Mouse (Mus musculus) MEL (cell line): ENCODE results near the gene Krtap28-13. TPM values are rescaled to one million over a fixed set of nuclear protein-coding genes. Genes with fewer than 3 reads are reported as not detected.

Experiments
- DNase-seq: peaks from one replicate; pipeline ENCODE4 v3.0.0; 2011; ENCODE audit warnings: low read depth, low spot score
- H3K27ac ChIP-seq: 2 replicates; pipeline ENCODE4 v1.5.1; 2012; ENCODE audit warnings: low read depth, mild to moderate bottlenecking, control low read depth, low read length, moderate library complexity; ENCODE audit not compliant: control insufficient read depth
- H3K27me3 ChIP-seq, 2 experiments: fragments of 150-350 bp in 1 of 2; sonication (generic) in 1 of 2; 2 replicates each; pipeline ENCODE4 v1.6.1; 2012; ENCODE audit warnings: low read length in 2 of 2, mild to moderate bottlenecking in 2 of 2, improper control_type of control experiment in 1 of 2, moderate library complexity in 1 of 2; ENCODE audit not compliant: insufficient read depth in 2 of 2, control insufficient read depth in 1 of 2
- H3K36me3 ChIP-seq, 2 experiments: 2 replicates each; pipeline ENCODE4 v1.6.1; 2012 to 2014; ENCODE audit warnings: low read length in 2 of 2, improper control_type of control experiment in 1 of 2, inconsistent platforms in 1 of 2, mild to moderate bottlenecking in 1 of 2; ENCODE audit not compliant: insufficient read depth in 2 of 2, control insufficient read depth in 1 of 2
- H3K4me1 ChIP-seq, 2 experiments: fragments of 150-350 bp in 1 of 2; sonication (generic) in 1 of 2; 2 replicates each; pipeline ENCODE4 v1.6.1; 2012; ENCODE audit warnings: low read length in 2 of 2, improper control_type of control experiment in 1 of 2, mild to moderate bottlenecking in 1 of 2; ENCODE audit not compliant: insufficient read depth in 2 of 2, control insufficient read depth in 1 of 2
- H3K4me3 ChIP-seq, 2 experiments: fragments of 150-350 bp in 1 of 2; sonication (generic) in 1 of 2; 2 replicates each; pipeline ENCODE4 v1.5.1; 2012; ENCODE audit warnings: low read depth in 2 of 2, low read length in 2 of 2, mild to moderate bottlenecking in 2 of 2, moderate library complexity in 2 of 2, control low read depth in 1 of 2, improper control_type of control experiment in 1 of 2; ENCODE audit not compliant: control insufficient read depth in 1 of 2, insufficient read depth in 1 of 2
- H3K79me2 ChIP-seq: 2 replicates; pipeline ENCODE4 v1.6.1; 2012; ENCODE audit warnings: mild to moderate bottlenecking, low read length, moderate library complexity; ENCODE audit not compliant: control insufficient read depth, poor library complexity, insufficient read depth
- H3K9ac ChIP-seq: 2 replicates; pipeline ENCODE4 v1.6.1; 2012; ENCODE audit warnings: low read depth, mild to moderate bottlenecking, control low read depth, low read length, moderate library complexity; ENCODE audit not compliant: control insufficient read depth, poor library complexity, severe bottlenecking
- H3K9me3 ChIP-seq: fragments of 150-350 bp; sonication (generic); replicated peaks from 2 replicates; pipeline ENCODE4 v1.6.1; 2012; ENCODE audit warnings: mild to moderate bottlenecking, low read length, improper control_type of control experiment, moderate library complexity; ENCODE audit not compliant: insufficient read depth
- ETS1 ChIP-seq: IDR thresholded peaks from 2 replicates; pipeline ENCODE4 v1.6.1; 2012; ENCODE audit warnings: low read depth, mild to moderate bottlenecking, inconsistent platforms, low read length, improper control_type of control experiment, moderate library complexity
- RCOR1 ChIP-seq: IDR thresholded peaks from 2 replicates; pipeline ENCODE4 v1.6.1; 2012; ENCODE audit warnings: low read depth, mild to moderate bottlenecking, inconsistent platforms, low read length, improper control_type of control experiment
- TAL1 ChIP-seq: IDR thresholded peaks from 2 replicates; pipeline ENCODE4 v1.6.1; 2012; ENCODE audit warnings: mild to moderate bottlenecking, inconsistent platforms, low read length, moderate library complexity, mixed read lengths
- TBP ChIP-seq: IDR thresholded peaks from 2 replicates; pipeline ENCODE4 v1.8.0; 2011; ENCODE audit warnings: low read depth, low read length, improper control_type of control experiment
- ZKSCAN1 ChIP-seq: IDR thresholded peaks from 2 replicates; pipeline ENCODE4 v1.6.1; 2012; ENCODE audit warnings: low read depth, mild to moderate bottlenecking, inconsistent platforms, low read length, improper control_type of control experiment, moderate library complexity
- polyA plus RNA-seq, 2 experiments: library from polyadenylated mRNA; stranded (reverse) in 1 of 2; unstranded in 1 of 2; fragments of >175 nt in 1 of 2; fragments of >200 nt in 1 of 2; gene quantifications; 2 replicates each; pipeline versions ENCODE4 v1.2.1 to v1.2.4; 2012; ENCODE audit warnings: low replicate concordance in 2 of 2, low read depth in 1 of 2; ENCODE audit not compliant: insufficient read length in 2 of 2, insufficient read depth in 1 of 2, missing spikeins in 1 of 2
- total RNA-seq: library from RNA; depleted of rRNA; stranded (reverse); fragments of 300-350 nt; gene quantifications from 2 replicates; pipeline ENCODE4 v1.2.3, GENCODE M21; 2012; rRNA removed

The Krtap28-13 gene
- total and polyA plus RNA-seq, 3 experiments, result not detected

GRCm38 (mm10) chr1:83110992-83111391 lies 50.3 kb downstream of the Krtap28-13 start:
- H3K9me3 ChIP-seq, result no peaks in the 10 kb centered on the region
- H3K9ac ChIP-seq, result no peak overlapping the region

More at GRCm38 (mm10) chr1:83110992-83111391, 50.3 kb downstream of the Krtap28-13 start:
- no peaks in the 10 kb centered on the region for H3K4me1 ChIP-seq
- DNase-seq, result no peak
- H3K27ac ChIP-seq, result no peak overlapping the region
- no peaks in the 10 kb centered on the region for H3K27me3 ChIP-seq
- H3K79me2 ChIP-seq, result no peaks in the 10 kb centered on the region
- TF ChIP-seq ETS1 (no peak), TAL1 (no peak), TBP (no peak), ZKSCAN1 (no peak), RCOR1 (no peak)
- TF ChIP-seq, all 39 proteins: peak for 0
- no peaks in the 10 kb centered on the region for H3K36me3 ChIP-seq
- H3K4me3 ChIP-seq, result no peak overlapping the region

Other genes with a start within 250 kb of the Krtap28-13 start
- 34.1 and 38.2 TPM in 2 replicates for gene Agfg1, start 221.4 kb upstream of the Krtap28-13 start, total RNA-seq
- gene Agfg1, start 221.4 kb upstream of the Krtap28-13 start, polyA plus RNA-seq, result 10 to 100 TPM in 1 of 2 experiments, not detected in 1; 58.6 TPM
- 0.15 TPM in 1 of 2 replicates, not detected in the other for gene A030005L19Rik, start 147.6 kb upstream of the Krtap28-13 start, total RNA-seq
- gene A030005L19Rik, start 147.6 kb upstream of the Krtap28-13 start, polyA plus RNA-seq, result under 1 TPM in 1 of 2 experiments, not detected in 1; 0.26 TPM
- gene A030014E15Rik, start 136.0 kb upstream of the Krtap28-13 start, total RNA-seq, result not detected in 2 replicates
- not detected for gene A030014E15Rik, start 136.0 kb upstream of the Krtap28-13 start, polyA plus RNA-seq
- gene Gm6217, start 129.5 kb upstream of the Krtap28-13 start, total RNA-seq, result not detected in 2 replicates
- not detected for gene Gm6217, start 129.5 kb upstream of the Krtap28-13 start, polyA plus RNA-seq
- not detected in 2 replicates for gene A030003K21Rik, start 117.5 kb upstream of the Krtap28-13 start, total RNA-seq
- not detected for gene A030003K21Rik, start 117.5 kb upstream of the Krtap28-13 start, polyA plus RNA-seq
- gene Gm7544, start 104.9 kb upstream of the Krtap28-13 start, total RNA-seq, result not detected in 2 replicates
- gene Gm7544, start 104.9 kb upstream of the Krtap28-13 start, polyA plus RNA-seq, result not detected
- not detected in 2 replicates for gene Gm47955, start 100.6 kb upstream of the Krtap28-13 start, total RNA-seq
- gene Gm47955, start 100.6 kb upstream of the Krtap28-13 start, polyA plus RNA-seq, result not detected
- gene Gm47959, start 60.4 kb upstream of the Krtap28-13 start, total RNA-seq, result not detected in 2 replicates
- not detected for gene Gm47959, start 60.4 kb upstream of the Krtap28-13 start, polyA plus RNA-seq
- gene Slc19a3, start 22.5 kb upstream of the Krtap28-13 start, total RNA-seq, result not detected in 2 replicates
- not detected for gene Slc19a3, start 22.5 kb upstream of the Krtap28-13 start, polyA plus RNA-seq
- gene Krtap28-10, start 18.4 kb upstream of the Krtap28-13 start, total RNA-seq, result not detected in 2 replicates
- gene Krtap28-10, start 18.4 kb upstream of the Krtap28-13 start, polyA plus RNA-seq, result not detected
- gene Gm47969, start 16.0 kb upstream of the Krtap28-13 start, total RNA-seq, result not detected in 2 replicates
- not detected for gene Gm47969, start 16.0 kb upstream of the Krtap28-13 start, polyA plus RNA-seq
- gene A030005K14Rik, start 1.6 kb upstream of the Krtap28-13 start, total RNA-seq, result not detected in 2 replicates
- not detected for gene A030005K14Rik, start 1.6 kb upstream of the Krtap28-13 start, polyA plus RNA-seq
- not detected in 2 replicates for gene Ccl20, start 55.8 kb downstream of the Krtap28-13 start, total RNA-seq
- gene Ccl20, start 55.8 kb downstream of the Krtap28-13 start, polyA plus RNA-seq, result not detected
- not detected in 2 replicates for gene Daw1, start 98.8 kb downstream of the Krtap28-13 start, total RNA-seq
- gene Daw1, start 98.8 kb downstream of the Krtap28-13 start, polyA plus RNA-seq, result not detected